Mouse (Mus musculus) embryonic facial prominence, embryonic 10.5 days (tissue): Measurements from ENCODE around the gene Syngr4. TPM values are rescaled to one million over a fixed set of nuclear protein-coding genes. Genes with fewer than 3 reads are reported as not detected.

Experiments
- DNase-seq: peaks from one replicate; pipeline ENCODE4 v3.0.0-alpha.2; 2017; ENCODE audit warnings: low spot score
- H3K27ac ChIP-seq: fragments of 300-500 bp; sonication (generic); replicated peaks from 2 replicates; pipeline ENCODE4 v1.5.1; 2016; ENCODE audit warnings: mild to moderate bottlenecking
- H3K27me3 ChIP-seq: fragments of 300-500 bp; sonication (generic); replicated peaks from 2 replicates; pipeline ENCODE4 v1.6.1; 2016; ENCODE audit warnings: low read depth, mild to moderate bottlenecking; ENCODE audit not compliant: poor library complexity, severe bottlenecking
- H3K36me3 ChIP-seq: fragments of 300-500 bp; sonication (generic); replicated peaks from 2 replicates; pipeline ENCODE4 v1.6.1; 2016; ENCODE audit warnings: mild to moderate bottlenecking, moderate library complexity
- H3K4me1 ChIP-seq: fragments of 300-500 bp; sonication (generic); 2 replicates; pipeline ENCODE4 v1.6.1; 2016
- H3K4me3 ChIP-seq: fragments of 300-500 bp; sonication (generic); 2 replicates; pipeline ENCODE4 v1.5.1; 2016; ENCODE audit warnings: mild to moderate bottlenecking, moderate library complexity
- H3K9me3 ChIP-seq: fragments of 300-500 bp; sonication (generic); 2 replicates; pipeline ENCODE4 v1.6.1; 2016; ENCODE audit warnings: mild to moderate bottlenecking
- WGBS: fragments of 180-500 bp; shearing (Covaris S2); methylation state at CpG from one replicate; pipeline ENCODE4 v1.1.7; 2016; 5-methylcytosine and 5-hydroxymethylcytosine counted together
- polyA plus RNA-seq: library from polyadenylated mRNA; unstranded; fragments of >200 nt; fragmentation: Nextera tagmentation; extraction: Ambion mirVana; gene quantifications from 2 replicates; pipeline ENCODE4 v1.2.1, GENCODE M21; 2016

Syngr4 gene
- polyA plus RNA-seq, 1 experiment from 2014 or later = 1.3 TPM

DNA sequence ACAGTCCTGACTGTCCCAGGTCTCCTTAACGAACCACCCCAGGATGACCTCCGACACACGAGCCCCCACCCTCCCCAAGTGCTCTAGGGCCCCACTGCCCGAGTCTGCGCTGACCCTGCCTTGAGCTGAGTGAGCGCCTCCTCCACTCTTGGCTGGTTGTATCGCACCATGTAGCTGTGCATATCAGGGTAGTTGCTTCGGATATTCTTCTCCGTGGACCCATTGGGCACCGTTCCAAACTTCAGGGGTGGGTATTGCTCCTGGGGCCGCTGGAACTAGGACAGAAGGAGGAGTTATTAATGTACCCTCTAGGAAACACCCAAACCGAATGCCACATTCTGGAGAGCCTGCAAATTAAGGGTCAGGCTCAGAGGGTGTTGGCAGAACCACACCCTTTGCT, 43.4 kb downstream of the Syngr4 start:
- no peak for DNase-seq
- no peak overlapping the region for H3K4me3 ChIP-seq
- no peaks in the 10 kb centered on the region for H3K9me3 ChIP-seq
- no peaks in the 10 kb centered on the region for H3K36me3 ChIP-seq
- H3K4me1 ChIP-seq = peaks cover 23% of the 10 kb centered on the region
- WGBS = 84% methylated on average over 12 of the region's 12 CpGs
- H3K27me3 ChIP-seq = peaks cover 64% of the 10 kb centered on the region
- no peak overlapping the region for H3K27ac ChIP-seq

- Histone ChIP-seq H3K27ac (no peak overlapping the region), H3K4me1 (peaks cover 8% of the 10 kb centered on the region), H3K9me3 (no peaks in the 10 kb centered on the region), H3K27me3 (peaks cover 47% of the 10 kb centered on the region), H3K36me3 (no peaks in the 10 kb centered on the region), H3K4me3 (no peak overlapping the region)
- WGBS = 74% methylated on average over 3 of the region's 3 CpGs
- no peak for DNase-seq
Measured at GRCm38 (mm10) chr7:45850661-45851060, 45.9 kb downstream of the Syngr4 start.

DNA sequence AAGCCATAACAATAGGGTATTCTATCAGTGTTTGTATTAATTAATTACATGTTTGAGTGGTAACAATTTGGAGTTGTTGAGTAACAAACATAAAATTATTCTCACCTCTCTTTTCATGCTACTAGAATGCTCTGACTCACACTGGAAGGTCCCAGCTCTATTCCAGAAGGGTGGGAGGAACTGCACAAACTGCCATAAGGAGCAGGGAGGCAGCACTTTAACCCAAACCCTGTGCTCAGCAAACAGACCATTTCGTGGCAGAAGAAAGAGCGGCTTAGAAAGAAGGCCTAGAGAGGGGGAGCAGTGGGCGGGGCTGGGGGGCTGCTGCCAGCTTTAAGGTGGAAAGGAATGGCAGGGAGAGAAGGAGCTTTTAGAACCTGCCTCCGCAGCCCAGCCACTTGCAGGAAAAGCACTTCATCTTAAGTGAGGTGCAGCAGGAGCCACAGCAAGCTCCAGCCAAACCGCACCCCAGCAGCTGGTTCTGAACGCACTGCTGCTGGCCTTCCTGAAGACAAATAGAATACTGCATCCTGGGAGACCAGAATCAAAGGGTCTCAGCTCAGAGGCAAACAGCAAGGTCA, 48.0 kb downstream of the Syngr4 start:
- Histone ChIP-seq H3K27ac (no peak overlapping the region), H3K4me1 (peaks cover 8% of the 10 kb centered on the region), H3K4me3 (no peak overlapping the region), H3K36me3 (no peaks in the 10 kb centered on the region), H3K27me3 (peaks cover 41% of the 10 kb centered on the region), H3K9me3 (no peaks in the 10 kb centered on the region)
- 10% methylated on average over 6 of the region's 6 CpGs for WGBS
- no peak for DNase-seq

DNA sequence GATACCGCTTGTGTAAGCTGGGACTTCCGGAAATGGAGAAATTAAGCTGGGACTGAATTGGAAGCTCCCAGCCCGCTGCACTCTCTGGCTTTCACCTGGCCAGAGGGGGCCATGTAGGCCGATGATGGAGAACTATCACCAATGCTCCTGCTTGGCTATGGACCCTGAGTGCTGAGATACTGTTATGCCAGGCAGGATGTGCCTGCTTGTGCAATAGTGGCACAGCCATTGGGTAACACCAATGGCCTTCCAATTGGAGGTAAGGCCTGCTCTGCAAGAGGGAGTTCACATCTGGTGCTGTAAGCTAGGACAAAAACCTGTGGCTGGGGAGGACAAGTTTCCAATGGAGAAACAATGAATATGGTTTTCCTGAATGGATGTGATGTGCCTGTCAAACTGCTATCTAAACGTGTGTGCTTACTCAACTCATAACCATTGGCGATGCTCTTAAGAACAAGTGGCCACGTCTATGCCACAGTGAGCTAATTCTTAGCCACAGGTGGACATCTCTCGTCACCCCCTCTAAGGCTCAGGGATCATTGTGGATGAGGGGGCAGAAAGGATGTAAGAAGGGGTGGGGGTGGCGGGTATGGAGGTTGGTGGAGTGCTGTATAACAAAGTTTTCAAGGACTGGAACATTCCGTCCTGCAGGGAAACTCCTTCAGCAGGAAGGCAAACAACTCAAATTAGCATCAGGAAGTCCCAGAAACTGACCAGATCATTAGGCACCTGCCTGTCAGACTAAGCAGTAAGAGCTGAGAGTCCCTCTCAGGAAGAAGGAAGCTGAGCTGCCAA, 53.4 kb downstream of the Syngr4 start:
- H3K27ac ChIP-seq = no peak overlapping the region
- no peaks in the 10 kb centered on the region for H3K9me3 ChIP-seq
- H3K4me1 ChIP-seq = peaks cover 3% of the 10 kb centered on the region
- DNase-seq = no peak
- no peaks in the 10 kb centered on the region for H3K36me3 ChIP-seq
- H3K27me3 ChIP-seq = peaks cover 38% of the 10 kb centered on the region
- WGBS = 85% methylated on average over 10 of the region's 10 CpGs
- no peak overlapping the region for H3K4me3 ChIP-seq

Other genes with a start within 250 kb of the Syngr4 start
- gene Fut2, start 230.3 kb downstream of the Syngr4 start, polyA plus RNA-seq = 0.07 and 0.16 TPM in 2 replicates
- gene Ntn5, start 212.7 kb downstream of the Syngr4 start, polyA plus RNA-seq = 0.28 and 0.42 TPM in 2 replicates
- gene Sec1, start 202.3 kb downstream of the Syngr4 start, polyA plus RNA-seq = 0.55 and 0.64 TPM in 2 replicates
- 8.5 and 9.1 TPM in 2 replicates for gene Car11, start 196.9 kb downstream of the Syngr4 start, polyA plus RNA-seq
- gene Dbp, start 191.6 kb downstream of the Syngr4 start, polyA plus RNA-seq = 3.6 and 4.3 TPM in 2 replicates
- gene Rpl18, start 181.3 kb downstream of the Syngr4 start, polyA plus RNA-seq = 1,168 and 1,206 TPM in 2 replicates
- gene Sphk2, start 178.7 kb downstream of the Syngr4 start, polyA plus RNA-seq = 41.5 and 42.1 TPM in 2 replicates
- gene Fam83e, start 175.5 kb downstream of the Syngr4 start, polyA plus RNA-seq = 1.8 and 2.2 TPM in 2 replicates
- gene Spaca4, start 170.9 kb downstream of the Syngr4 start, polyA plus RNA-seq = 0.22 TPM in 1 of 2 replicates, not detected in the other
- gene Lmtk3, start 113.0 kb downstream of the Syngr4 start, polyA plus RNA-seq = 2.1 and 3.0 TPM in 2 replicates
- 1.6 and 1.7 TPM in 2 replicates for gene Sult2b1, start 112.0 kb downstream of the Syngr4 start, polyA plus RNA-seq
- gene Cyth2, start 82.1 kb downstream of the Syngr4 start, polyA plus RNA-seq = 157 and 161 TPM in 2 replicates
- 0.88 and 1.5 TPM in 2 replicates for gene Kcnj14, start 71.9 kb downstream of the Syngr4 start, polyA plus RNA-seq
- 127 and 132 TPM in 2 replicates for gene Grwd1, start 65.8 kb downstream of the Syngr4 start, polyA plus RNA-seq
- gene Kdelr1, start 23.9 kb downstream of the Syngr4 start, polyA plus RNA-seq = 30.4 and 36.6 TPM in 2 replicates
- gene Grin2d, start 18.3 kb downstream of the Syngr4 start, polyA plus RNA-seq = 0.09 and 0.20 TPM in 2 replicates
- 4.5 and 5.5 TPM in 2 replicates for gene Tmem143, start 227 bp upstream of the Syngr4 start, polyA plus RNA-seq
- gene Emp3, start 24.7 kb upstream of the Syngr4 start, polyA plus RNA-seq = 9.9 and 15.6 TPM in 2 replicates
- 4.6 and 6.8 TPM in 2 replicates for gene Ccdc114, start 27.4 kb upstream of the Syngr4 start, polyA plus RNA-seq
- 0.10 TPM in 1 of 2 replicates, not detected in the other for gene Abcc6, start 133.6 kb upstream of the Syngr4 start, polyA plus RNA-seq
- 26.8 and 30.6 TPM in 2 replicates for gene Nomo1, start 137.0 kb upstream of the Syngr4 start, polyA plus RNA-seq
- gene Kcnj11, start 204.1 kb upstream of the Syngr4 start, polyA plus RNA-seq = 0.09 and 0.13 TPM in 2 replicates